Mouse (Mus musculus) lung, postnatal 4 days (tissue): ENCODE data around the gene Gm20696.

Experiments
- DNase-seq, 2 experiments: peaks; one replicate each; pipeline ENCODE4 v3.0.0; 2021

Gm20696 gene

GRCm38 (mm10) chr6:99556950-99557349 lies 109.6 kb downstream of the Gm20696 start:
- DNase-seq = no peak

- no peak for DNase-seq
Observed at GRCm38 (mm10) chr6:99552816-99553215, 113.8 kb downstream of the Gm20696 start.

DNA sequence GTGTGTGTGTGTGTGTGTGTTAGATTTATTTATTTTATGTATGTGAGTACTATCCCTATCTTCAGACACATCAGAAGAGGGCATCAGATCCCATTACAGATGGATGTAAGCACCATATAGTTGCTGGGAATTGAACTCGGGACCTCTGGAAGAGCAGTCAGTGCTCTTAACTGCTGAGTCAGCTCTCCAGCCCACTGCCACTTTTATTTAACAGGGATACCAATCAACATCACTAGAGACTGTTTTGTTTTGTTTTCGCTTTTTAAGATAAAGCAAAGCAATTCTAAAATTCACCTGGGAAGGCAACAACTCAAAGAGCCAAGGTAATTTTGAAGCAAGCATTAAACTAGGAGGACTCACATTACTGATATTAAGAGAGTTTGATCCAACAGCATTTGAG lies 120.2 kb downstream of the Gm20696 start:
- no peak for DNase-seq

GRCm38 (mm10) chr6:99545437-99545836 lies 121.2 kb downstream of the Gm20696 start:
- DNase-seq = no peak

- no peak for DNase-seq
Observed at GRCm38 (mm10) chr6:99541105-99541504, 125.5 kb downstream of the Gm20696 start.

GRCm38 (mm10) chr6:99540653-99541052 lies 125.9 kb downstream of the Gm20696 start:
- no peak for DNase-seq

GRCm38 (mm10) chr6:99540146-99540545 lies 126.5 kb downstream of the Gm20696 start:
- DNase-seq = peak in 1 of 2 experiments; percentile 13

- DNase-seq = no peak
Observed at GRCm38 (mm10) chr6:99538194-99538941, 128.2 kb downstream of the Gm20696 start.

DNA sequence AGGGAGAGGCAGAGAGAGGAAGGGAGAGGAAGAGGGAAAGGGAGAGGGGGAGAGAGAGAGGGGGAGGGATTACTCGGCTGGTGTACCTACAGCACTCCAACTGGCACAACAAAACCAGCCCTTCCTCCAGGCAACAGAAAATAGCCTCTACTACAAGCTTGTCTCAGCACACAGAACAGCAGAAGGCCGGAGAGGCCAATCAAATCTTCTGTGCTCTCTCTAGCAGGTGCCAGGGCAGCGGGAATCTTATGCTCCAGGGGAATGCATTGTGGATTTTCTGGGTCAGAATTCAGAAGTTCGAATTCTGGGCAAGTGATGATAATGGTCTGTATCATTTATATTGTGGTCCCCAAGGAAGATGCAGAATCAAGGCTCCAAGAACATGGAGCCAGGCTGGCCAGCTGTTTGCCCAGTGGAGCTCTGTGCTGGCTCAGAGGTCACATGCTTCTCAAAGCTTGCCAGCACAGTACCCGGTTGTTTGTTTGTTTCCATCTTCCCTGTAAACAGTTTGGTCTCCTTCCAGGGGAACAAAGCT lies 132.3 kb downstream of the Gm20696 start:
- no peak for DNase-seq

DNA sequence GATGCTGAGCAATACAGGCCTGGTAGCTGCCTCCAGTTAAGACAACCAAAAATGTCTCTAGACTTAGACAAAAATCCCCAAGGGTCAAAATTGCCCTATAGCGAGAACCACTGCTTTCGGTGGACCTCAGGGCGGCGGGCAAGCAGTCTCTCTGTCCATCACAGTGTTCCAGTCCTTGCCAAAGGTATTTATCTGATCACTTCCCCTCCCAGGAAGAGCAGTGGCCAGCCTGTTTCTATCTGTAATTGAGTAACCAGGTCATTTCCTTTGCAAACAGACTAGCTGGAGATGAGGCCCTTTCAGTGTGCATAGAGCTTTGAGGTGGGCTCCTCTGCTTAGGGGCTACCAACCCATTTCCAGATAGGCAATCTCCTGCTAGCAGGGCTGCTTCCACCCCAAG lies 134.1 kb downstream of the Gm20696 start:
- DNase-seq = no peak

GRCm38 (mm10) chr6:99528972-99529371 lies 137.6 kb downstream of the Gm20696 start:
- no peak for DNase-seq

- DNase-seq = no peak
Observed at GRCm38 (mm10) chr6:99527457-99528105, 139.0 kb downstream of the Gm20696 start.

DNA sequence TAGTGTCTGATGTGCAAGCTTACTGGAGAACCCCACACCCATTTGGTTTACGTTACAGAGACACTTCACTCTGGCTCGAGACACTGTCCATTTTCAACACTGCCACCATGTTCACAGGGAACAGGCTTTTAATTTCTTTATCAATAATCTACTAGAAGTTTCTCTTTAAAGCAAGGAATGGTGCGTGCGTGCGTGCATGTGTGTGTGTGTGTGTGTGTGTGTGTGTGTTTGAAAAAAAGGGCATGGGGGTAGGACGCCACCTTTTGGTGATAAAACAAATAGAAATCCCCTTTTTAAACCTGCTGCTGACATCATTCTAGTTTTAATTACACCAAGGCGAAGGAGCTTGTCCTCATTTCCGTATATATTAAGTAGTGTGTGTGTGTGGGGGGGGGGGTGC lies 141.2 kb downstream of the Gm20696 start:
- no peak for DNase-seq

GRCm38 (mm10) chr6:99523679-99524370 lies 142.8 kb downstream of the Gm20696 start:
- DNase-seq = no peak

GRCm38 (mm10) chr6:99523109-99523632 lies 143.4 kb downstream of the Gm20696 start:
- DNase-seq = peak; percentile 82 to 87

- DNase-seq = peak; percentile 83 to 85
Observed at GRCm38 (mm10) chr6:99522359-99523108, 144.1 kb downstream of the Gm20696 start, which contains the start of gene Foxp1. Gene Foxp1 (minus strand): TSS chr6:99522721.

DNA sequence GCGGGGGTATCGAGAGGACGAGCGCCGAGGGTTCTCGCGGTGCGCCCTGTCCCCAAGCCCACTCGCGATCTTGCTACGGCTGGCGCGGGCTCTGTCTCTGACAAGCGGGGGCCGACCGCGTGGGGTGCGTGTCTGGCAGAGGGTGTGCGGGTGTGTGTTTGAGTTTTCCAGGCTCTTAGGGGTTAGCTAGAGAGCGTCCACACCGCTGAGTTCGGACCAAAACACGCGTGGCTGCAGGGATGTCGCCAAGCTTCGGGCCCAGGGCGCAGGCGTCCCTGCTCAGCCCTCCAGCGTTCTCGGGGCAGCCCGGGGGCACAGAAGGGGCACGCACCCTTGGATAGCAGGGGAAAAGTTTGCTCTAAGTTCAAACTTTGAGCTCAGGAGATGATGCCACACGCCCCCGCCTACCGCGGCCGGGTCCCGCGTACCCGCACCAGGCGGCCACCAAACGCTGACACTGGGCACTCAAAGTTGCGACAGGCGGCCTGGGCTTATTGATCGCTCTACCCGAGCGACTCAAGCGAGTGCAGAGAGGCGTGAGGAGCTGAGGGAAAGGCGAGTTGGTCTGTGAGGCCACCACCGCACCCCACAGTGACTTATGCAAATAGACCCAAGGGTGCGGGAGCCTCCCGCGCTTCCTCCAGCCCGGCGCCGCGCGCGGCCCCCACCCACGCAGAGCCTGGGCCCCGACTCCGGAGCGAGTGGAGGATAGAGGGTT lies 144.8 kb downstream of the Gm20696 start:
- DNase-seq = peak; percentile 59 to 68

DNA sequence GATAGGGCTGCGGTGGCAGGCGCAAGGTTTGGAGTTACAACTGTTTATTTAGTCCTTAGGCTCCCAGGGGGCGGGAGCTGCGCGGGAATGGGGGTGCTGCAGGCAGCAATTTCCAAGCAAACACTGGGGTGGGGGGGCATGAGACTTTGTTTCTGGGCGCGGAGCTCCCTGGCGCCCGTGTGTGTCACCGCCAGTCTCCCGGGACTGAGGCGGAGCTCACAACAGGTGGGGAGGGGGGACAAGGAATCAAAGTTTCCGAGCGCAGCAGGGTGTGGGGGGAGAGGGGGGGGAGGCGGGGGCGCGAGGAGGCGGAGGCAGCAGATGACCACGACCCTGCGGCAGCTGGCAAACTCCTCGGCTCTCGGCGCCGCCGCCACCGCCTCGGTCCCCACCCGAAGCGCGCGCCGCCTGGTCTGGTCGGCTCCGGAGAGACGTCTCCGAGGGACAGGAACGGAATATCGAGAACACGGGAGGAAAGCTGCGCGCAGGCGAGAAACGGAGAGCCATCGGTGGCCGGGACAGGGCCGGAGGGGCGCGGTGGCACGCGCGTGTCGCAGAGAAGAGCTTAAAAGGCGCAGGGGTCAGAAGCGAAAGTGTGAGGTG lies 145.5 kb downstream of the Gm20696 start:
- peak; percentile 81 to 87 for DNase-seq

DNA sequence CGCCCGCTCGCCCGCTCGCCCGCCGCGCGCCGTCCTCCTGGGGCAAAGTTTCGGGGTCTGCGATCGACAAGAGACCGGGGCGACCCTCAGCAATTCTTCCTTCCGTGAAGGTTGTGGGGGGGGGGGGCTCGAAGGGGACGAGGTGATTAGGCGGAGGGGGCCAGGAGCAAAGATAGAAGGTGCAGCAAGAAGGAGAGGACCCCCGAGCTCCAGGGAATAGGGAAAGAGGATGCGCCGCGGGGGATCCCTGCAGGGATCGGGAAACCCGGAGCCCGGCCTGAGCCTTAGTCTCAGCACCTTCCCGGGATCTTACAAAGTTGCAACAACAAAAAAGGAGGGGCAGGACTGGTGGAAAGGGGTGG lies 145.9 kb downstream of the Gm20696 start:
- no peak for DNase-seq

DNA sequence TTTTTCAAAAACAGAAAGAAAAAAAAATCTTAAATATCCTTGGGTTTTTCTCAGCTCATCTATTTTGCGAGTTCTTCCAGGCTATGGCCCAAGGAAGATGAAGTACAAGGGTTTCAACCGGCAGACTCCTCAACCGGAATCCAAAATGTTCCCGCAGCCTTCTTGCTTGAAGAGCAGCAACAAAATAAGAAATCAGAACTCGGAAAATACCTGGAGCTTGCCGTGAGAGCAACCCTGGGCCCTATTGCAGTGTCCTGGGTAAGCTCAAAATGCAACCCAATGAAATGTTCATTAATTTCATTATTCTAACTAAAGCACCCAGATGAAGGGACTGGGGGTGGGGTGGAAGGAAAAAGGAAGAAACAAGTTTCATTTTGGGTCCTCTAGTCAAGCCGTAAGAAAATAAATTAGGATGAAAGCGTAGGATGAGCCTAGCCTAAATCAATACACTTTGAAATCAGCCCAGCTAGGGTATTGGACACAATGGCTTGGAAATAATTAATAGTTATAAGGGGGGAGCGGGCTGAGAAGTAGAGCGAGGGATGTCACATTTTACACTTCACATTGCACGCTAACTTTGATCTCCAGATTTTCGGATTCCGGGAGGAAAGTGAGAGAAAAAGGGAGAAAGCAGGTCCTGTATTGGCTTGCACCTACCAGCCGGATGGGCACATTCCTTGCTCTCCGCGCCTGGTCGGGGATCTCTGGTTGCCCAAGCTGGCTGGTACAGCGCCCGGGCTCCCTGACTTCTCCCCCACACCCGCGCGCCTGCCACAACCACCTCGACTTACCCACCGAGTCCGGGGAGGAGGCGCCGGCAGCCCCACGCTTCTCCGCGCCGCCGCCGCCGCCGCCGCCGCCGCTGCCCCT lies 146.6 kb downstream of the Gm20696 start:
- peak; percentile 50 to 52 for DNase-seq
